Mouse (Mus musculus): ENCODE measurements around the gene Dnm3.

GRCm38 (mm10) chr1:162472949-162473348 is 4.9 kb downstream of the Dnm3 start:
- no peak for TF ChIP-seq CTCF (IDR thresholded peaks at IDR 0.05; ENCODE audit: extremely low read depth, insufficient read depth, insufficient read length, insufficient replicate concordance)
- no peak for TF ChIP-seq POLR2A (IDR thresholded peaks at IDR 0.05; ENCODE audit: low read depth, low read length)
